Mouse (Mus musculus): ENCODE measurements at regions not wholly inside any gene's neighbourhood (a gene's known extent, or its start where the extent isn't known, plus 50 kb on each side); places are given as distances from the start of the nearest gene placed in this dataset.

DNA sequence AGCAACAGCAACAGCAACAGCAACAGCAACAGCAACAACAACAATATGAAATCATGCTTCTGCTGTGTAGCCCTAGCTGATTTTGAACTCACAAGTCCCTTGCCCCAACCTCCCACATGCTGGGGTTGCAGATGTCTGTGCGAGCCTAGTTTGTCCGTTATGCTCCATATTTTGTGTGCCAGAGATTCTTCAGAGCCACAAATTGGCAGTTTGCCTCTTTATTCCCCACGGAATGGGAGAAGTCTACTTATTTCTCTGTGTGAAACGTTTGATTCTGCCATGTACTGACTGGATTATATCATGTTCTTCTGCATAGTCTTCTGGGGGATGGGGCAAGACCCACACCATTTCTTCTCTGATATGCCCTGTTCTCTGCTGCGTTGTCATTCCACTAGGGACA lies 64.5 kb upstream of the Myocd start:
- ATAC-seq (ENCODE audit: low FRiP score, low read depth), result no peak
- Histone ChIP-seq H3K27me3 (replicated peaks) (no peaks in the 10 kb centered on the region), H3K4me2 (replicated peaks) (no peak overlapping the region), H3K9me3 (no peaks in the 10 kb centered on the region), H3K4me1 (no peaks in the 10 kb centered on the region), H3K27ac (no peak overlapping the region), H3K36me3 (no peaks in the 10 kb centered on the region), H3K9ac (no peak overlapping the region), H3K4me3 (no peak overlapping the region)
- 85% methylated on average over 5 of the region's 5 CpGs for WGBS

DNA sequence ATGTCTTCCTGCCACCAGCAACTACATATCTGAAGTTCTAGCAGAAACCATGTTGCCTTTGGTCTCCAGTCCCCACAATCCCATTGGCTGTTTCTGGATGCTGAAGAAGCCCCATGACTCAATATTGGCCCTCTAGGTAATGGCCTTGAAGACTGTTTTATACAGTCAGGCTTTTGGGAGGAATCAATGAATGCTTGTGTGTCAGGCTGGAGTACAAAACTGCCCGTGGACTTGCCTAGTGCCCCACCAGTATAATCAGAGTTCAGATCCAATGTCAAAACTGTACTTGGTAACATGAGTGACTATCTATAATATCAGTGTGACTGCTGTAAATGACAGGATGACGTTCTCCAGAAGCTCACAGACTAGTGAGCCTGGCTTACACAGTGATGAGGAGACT lies 63.3 kb upstream of the Myocd start:
- no peak overlapping the region for H3K4me2 ChIP-seq (replicated peaks)
- H3K9me3 ChIP-seq, result no peaks in the 10 kb centered on the region
- no peak overlapping the region for H3K27ac ChIP-seq
- H3K9ac ChIP-seq, result no peak overlapping the region
- 81% methylated on average over 2 of the region's 2 CpGs for WGBS
- no peak for ATAC-seq (ENCODE audit: low FRiP score, low read depth)
- H3K4me3 ChIP-seq, result no peak overlapping the region
- no peaks in the 10 kb centered on the region for H3K4me1 ChIP-seq
- no peaks in the 10 kb centered on the region for H3K27me3 ChIP-seq (replicated peaks)
- H3K36me3 ChIP-seq, result no peaks in the 10 kb centered on the region

DNA sequence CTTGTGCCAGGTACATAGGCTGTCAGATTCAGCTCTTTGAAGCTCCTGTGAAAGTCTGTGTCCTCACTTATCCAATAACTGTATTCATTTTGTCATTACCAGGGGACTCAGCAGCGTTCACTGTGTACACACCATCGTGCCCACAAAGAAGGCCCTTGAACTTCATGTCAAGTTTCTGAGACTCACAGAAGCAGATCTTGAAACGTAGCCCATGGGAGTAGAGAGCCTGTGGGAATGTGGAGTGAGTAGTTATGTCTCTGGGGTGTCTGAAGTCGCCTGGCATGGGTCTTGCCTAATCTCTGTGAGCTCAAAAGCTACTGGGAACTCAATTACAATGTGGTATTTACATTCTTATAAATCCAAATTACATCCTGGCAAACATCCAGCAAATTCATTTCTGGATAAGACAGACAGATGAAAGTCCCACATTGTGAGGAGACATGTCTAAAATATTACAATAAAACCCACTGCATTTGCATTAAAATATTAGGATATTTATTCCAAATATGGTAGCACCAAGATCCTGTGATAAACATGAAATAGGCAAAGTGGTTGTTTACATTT lies 53.2 kb upstream of the Myocd start:
- H3K27me3 ChIP-seq (replicated peaks), result no peaks in the 10 kb centered on the region
- ATAC-seq (ENCODE audit: low FRiP score, low read depth), result no peak
- H3K4me2 ChIP-seq (replicated peaks), result no peak overlapping the region
- no peaks in the 10 kb centered on the region for H3K36me3 ChIP-seq
- H3K9ac ChIP-seq, result no peak overlapping the region
- no peaks in the 10 kb centered on the region for H3K4me1 ChIP-seq
- H3K9me3 ChIP-seq, result no peaks in the 10 kb centered on the region
- H3K27ac ChIP-seq, result no peak overlapping the region
- no peak overlapping the region for H3K4me3 ChIP-seq
- WGBS, result 65% methylated on average over 4 of the region's 4 CpGs
